Mouse (Mus musculus) CD4-positive helper T cell, adult 2 months (primary cell): ENCODE results near the gene Scaf11.

ENCODE experiments used
- DNase-seq: peaks from one replicate; pipeline ENCODE4 v3.0.0-alpha.2; 2012; ENCODE audit warnings: low read depth, missing footprints, low spot score

The Scaf11 gene

DNA sequence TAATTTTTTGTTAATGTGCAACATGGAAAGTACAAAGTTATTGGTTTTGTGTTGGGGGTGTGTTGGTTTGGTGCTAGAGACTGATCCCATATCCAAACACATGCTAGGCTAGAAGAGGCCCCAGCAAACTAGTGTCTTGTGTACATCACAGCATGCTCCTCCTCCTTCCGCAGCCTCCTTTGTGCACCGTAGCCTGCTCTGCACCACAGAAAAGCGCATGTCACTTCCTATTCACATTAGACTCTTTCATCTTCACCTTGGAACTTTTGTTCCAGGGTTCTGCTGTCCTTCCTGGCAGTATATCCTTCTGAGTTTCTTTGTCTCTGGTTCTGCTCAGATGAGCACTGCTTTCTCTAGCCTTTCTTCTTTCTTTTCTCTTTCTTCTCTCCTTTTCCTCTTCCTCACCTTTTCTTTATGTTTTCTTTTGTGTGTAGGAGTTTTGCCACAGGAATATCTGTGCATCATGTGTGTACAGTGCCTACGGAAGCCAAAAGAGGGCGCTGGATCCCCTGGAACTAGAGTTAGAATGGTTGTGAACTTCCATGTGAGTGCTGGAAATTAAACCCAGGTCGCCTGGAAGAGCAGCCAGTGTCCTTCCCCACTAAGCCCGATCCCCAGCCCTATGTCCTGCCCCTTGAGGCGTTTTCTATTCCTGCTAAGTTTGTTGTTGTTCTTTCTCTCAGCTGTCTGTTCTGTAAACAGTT, 63.9 kb downstream of the Scaf11 start:
- no peak for DNase-seq

DNA sequence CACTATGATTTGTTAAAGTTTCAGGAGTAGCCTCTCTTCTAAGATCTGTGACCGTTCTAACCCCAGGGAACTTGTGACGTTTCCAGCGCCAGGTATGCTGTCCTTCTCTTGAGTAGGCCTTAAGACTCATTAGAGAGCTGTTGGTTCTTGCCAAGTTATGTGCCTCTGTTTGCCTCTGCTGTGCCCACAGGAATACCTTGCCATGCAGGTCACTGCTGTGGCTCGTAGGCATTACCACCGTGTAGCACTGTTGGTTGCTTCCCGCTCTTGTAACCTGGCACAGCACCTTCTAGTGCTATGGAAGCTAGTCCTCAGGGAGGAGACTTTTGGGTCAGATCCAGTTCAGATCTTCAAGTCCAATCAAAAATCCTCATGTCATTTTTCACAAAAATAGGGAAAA, 65.6 kb downstream of the Scaf11 start:
- no peak for DNase-seq

DNA sequence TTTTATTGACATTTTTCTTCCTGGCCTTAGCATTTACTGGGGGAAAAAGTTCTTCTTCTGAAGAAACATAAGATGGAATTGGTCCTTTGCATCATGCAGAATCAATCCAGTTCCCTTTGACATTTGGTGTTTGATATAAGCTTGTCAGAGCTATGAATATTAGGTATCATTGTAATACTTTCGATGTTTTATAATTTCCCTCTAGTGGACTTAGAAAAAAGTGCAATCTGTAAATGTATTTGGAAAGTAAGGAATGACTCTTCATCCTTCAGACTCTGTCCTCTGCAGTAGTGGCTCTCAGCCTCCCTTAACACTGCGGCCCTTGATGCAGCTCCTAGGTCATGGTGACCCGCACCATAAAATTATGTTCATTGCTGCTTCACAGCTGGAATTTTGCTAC, 67.8 kb downstream of the Scaf11 start:
- no peak for DNase-seq

DNA sequence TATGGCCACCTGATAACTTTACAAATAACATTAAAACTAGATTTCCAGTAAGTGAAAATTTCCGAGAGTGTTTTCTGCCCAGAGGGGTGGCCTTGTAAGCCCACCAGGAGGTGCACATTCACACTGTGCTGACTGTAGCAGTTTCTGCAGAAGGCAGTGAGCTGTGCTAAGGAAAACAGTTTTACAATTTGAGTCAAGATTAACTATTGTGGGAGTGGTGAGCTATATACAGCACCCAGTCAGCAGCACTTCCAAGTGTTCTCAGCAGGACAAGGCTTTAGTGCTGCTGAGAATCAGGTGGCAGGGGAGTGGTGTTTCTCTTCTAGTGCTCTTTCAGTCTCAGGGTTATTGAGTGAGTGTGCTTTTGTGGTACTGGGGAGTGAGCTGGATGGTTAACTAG, 72.1 kb downstream of the Scaf11 start:
- no peak for DNase-seq

DNA sequence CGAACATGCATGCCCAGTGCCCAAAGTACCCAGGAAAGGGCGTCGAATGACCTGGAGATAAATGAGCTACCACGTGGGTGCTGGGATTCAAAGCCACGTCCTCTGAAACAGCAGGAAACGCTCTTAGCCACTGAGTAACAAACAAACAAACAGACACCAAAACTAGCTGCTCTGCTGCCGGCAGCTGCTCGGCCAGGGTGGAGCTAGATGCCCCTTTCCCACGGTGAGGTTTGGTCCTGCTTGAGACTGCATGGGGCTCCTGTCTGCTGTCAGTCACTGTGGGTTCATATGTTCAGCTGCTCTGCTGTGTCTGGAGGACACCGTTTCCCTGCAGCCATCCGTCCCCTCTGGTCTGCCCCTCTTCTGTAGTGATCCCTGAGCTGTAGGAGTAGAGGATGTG, 78.4 kb downstream of the Scaf11 start:
- no peak for DNase-seq

DNA sequence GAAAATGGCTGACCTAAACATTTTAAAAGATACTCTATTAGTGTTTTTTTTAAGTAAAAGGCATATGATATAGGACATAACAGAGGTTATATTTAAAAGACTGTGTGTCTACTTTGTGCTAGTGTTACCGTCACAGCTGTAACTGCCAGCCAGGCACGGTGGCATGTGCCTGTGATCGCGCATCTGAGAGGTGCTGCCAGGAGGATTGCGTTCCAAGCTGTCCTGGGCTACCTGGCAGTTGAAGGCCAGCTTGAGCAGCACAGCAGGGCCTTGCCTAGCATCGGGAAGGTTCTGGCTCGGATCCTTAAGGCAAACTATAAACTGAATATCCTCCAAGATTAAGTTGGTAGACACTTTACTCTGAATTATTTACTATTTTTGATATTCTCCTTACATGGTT, 82.9 kb downstream of the Scaf11 start:
- no peak for DNase-seq

DNA sequence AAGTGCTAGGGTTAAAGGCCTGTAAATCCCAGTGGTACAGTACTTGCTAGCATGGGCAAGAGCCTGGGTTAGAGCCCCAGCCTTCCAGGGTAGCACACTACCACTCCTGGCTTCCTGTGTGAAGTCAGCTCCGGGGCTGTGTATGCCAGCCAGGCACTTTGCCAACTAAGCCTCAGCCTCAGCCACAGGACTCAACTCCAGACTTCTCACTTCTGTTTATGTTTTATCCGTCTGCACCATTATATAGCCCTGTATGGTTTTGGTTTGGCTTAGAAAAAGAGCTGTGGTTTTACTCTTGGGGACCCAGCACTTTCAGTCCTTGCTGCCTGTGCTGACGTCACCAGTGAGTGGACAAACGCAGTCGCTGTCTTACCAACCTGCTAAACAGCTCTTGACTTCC, 83.4 kb downstream of the Scaf11 start:
- DNase-seq: no peak

DNA sequence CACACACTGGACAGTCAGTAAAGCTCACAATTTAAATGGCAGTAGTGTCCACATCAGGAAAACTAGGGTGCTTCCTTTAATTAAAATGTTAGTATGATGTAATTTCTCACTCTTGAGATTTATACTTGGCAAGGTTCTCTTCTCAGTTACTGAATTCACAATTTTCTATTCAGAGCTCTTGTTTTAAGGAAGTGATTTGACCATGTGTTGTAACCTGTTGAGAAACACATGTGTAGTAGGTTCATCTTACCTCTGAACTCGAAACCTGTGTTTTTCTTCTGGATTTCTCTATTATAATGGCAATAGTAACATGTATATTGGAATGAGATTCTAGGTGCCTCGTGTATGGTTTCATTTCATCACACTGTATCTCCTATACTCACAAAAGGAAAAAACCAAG, 84.4 kb downstream of the Scaf11 start:
- no peak for DNase-seq

DNA sequence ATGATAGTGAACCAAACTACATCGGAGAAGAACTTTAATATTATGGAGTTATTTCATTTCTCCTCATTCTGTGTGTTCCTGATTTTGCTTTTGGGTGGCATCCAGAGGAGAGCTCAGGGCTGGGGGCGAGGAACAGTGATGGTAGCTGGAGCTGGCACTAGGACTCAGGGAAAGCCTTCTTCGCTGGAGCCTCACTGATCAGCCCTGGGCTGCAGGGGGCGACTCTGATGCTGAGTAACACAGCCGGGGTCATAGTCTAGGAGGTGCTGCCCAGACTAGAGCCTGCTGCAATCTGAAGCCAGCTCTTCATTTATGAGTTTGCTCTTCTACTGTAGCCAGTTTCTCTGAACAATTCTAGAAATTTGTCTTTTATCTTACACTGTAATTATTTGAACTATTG, 87.5 kb downstream of the Scaf11 start:
- DNase-seq: no peak

DNA sequence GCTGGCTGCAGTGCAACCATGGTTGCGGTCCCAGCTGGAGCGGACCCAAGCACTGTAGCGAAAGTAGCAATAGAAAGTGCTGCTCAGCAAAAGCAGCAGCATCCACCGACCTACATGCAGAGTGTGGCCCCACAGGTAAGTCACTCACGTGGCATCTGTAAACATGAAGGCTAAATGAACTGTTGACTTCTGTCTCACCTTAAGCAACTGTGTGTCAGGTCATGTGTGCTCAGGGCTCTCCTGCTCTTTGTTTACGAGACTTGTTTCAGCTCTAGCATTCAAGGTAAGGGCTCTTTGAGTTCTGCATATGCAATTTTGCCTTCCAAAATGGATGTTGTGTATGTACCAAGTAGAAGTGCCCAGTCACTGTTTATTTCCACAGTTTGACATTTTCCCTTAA, 88.0 kb downstream of the Scaf11 start:
- DNase-seq: no peak

DNA sequence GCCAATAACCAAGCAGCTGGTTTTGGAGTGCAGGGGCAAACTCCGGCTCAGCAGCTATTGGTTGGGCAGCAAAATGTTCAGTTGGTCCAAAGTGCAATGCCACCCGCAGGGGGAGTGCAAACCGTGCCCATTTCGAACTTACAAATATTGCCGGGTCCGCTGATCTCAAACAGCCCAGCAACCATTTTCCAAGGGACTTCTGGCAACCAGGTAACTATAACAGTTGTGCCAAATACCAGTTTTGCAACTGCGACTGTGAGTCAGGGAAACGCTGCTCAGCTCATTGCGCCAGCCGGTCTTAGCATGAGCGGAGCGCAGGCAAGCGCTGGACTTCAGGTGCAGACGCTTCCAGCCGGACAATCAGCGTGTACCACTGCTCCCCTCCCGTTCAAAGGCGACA, 89.3 kb downstream of the Scaf11 start:
- no peak for DNase-seq

DNA sequence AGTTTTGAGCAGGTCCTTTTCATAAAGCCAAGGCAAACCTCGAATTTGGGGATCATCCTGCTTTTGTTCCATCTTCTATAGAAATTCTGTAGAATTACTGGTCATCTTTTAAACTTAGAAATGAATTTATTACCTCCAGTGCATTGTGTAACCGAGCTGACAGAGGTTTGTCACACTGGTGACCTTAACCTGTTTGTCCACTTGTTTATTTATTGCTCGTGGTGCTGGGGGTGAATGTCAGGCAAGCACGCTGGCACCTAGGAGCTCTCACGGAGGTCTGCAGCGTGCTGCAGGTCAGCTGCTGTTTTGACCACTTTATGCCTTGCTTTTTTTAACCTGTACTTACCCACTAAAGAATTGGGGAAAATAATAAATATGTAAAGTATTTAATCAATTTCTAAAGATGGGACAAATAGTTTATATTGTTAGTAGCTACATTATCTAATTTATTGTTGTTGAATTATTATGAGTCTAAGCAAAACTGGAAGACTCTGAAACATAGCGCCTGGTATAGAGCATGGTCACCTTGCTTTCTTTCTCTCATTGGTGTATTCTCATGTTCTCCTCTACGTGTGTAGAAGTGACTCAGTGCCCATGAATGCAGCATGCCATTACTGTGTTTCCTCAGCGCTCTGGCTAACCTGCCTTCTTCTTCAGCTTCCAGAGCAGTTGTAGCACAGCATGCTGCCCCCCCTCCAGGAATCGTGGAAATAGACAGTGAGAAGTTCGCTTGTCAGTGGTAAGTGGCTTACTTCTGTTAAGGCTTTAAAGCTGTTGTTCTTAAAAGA, 94.3 kb downstream of the Scaf11 start:
- no peak for DNase-seq

DNA sequence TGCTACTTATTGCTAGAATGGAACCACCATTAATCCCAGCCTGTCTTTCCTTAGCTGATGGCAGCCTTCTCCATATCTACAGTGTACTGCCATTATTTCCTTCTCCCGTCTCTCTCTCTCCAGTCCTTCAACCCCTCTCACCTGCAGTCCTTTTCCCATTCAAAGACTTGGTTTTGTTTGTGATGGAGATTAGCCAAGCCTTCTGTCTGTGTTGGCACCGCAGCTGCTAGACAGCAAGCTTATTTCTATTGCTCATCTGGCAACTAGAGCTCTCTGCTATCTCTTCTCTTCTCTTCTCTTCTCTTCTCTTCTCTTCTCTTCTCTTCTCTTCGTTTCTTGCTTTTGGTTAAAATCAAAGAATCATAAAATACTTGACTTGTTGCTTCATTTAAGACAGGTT, 95.3 kb downstream of the Scaf11 start:
- no peak for DNase-seq
